Mouse (Mus musculus): ENCODE results near the gene Olfr1000.
"Not testable (repeated sequence)": the region's sequence is repeated elsewhere in the genome, so short reads cannot be mapped to it uniquely, and the experiment has no call there.

Gene Olfr1000

GRCm38 (mm10) chr2:85611803-85612202, at the start of gene Olfr1000:
TSS of gene Olfr1000 (minus strand) at chr2:85611903.
- DNase-seq (ENCODE audit: extremely low read depth, insufficient read length, low spot score): no peak

- no peak for DNase-seq (ENCODE audit: extremely low read depth, insufficient read length, low spot score)
Observed at GRCm38 (mm10) chr2:85650604-85651003, 38.9 kb upstream of the Olfr1000 start, which contains the start of gene Olfr1002. TSS of gene Olfr1002 (minus strand) at chr2:85650704.

DNA sequence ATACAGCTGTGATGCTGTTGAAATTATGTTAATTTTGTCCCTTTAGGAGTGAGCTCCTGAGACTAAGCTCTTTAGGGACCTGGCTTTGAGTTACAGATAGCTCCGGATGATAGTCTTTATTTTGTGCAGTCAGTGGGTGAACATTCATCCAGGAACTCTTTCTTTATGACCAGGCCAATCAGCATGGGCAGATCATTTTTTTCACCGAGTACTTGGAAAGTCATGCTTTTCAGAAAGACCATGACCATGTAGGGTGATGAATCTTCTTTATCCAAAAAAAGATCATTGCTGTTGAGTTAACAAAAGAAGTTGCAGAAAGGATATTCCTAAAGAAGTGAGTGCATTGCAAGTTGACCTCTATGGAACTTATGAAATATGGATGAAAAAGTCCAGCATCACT, 23.1 kb downstream of the Olfr1000 start, which contains the start of gene Olfr998:
Olfr998 (plus strand) TSS at position 301 of the 400 bp plus-strand sequence.
- not testable (repeated sequence) for DNase-seq (ENCODE audit: extremely low read depth, insufficient read length, low spot score)

DNA sequence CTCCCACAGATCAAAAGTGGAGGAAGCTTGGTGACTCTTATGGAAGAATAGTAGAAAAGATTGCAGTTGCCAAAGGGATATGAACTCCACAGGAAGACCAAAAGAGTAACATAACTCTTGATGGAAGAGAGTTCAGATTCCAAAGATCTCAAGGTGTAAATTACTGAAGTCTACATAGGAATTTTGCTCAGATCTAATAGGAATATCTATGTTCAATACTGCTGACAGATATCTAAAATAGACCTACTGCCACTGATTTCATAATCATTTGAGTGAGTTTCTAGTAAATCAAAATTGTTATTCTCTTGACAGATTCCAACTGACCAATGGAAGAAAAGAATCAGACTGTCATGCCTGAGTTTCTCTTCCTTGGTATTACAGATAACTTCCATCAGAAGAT, 32.8 kb downstream of the Olfr1000 start, which contains the start of gene Olfr996:
Olfr996 (plus strand) TSS at position 301 of the 400 bp plus-strand sequence.
- DNase-seq (ENCODE audit: extremely low read depth, insufficient read length, low spot score): no peak

GRCm38 (mm10) chr2:85561187-85561586, 50.5 kb downstream of the Olfr1000 start:
- DNase-seq (ENCODE audit: extremely low read depth, insufficient read length, low spot score): peak; percentile 3

DNA sequence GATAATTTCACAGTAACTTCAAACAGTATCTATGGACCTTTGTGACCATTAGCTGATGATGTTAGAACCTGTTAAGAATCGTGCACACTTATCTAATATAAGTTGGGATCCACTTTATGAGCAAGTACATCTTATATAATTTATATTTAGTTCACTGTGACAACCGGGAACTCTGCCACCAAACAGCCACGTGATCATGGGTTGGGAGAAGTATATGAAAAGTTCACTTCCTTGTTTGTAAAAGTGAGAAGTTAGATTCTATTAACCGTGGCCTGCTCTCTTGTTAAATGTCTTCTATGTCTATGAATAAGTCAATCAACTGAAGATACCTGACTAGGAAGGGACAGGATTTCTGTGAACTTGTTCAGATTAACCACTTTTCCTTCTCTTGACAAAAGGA, 51.5 kb downstream of the Olfr1000 start:
- DNase-seq (ENCODE audit: extremely low read depth, insufficient read length, low spot score): no peak
